Mouse (Mus musculus): ENCODE data around the gene Ssh1. TPM values are rescaled to one million over a fixed set of nuclear protein-coding genes. Genes with fewer than 3 reads are reported as not detected.

Ssh1 gene
- total and polyA plus RNA-seq, 2 experiments from 2014 or later, result 9.7 to 14.5 TPM

- Histone ChIP-seq H3K36me3 (ENCODE audit: insufficient read depth, low read length) (no peaks in the 10 kb centered on the region), H3K27ac (no peak overlapping the region), H3K4me1 (ENCODE audit: insufficient read depth, low read length) (peaks cover 8% of the 10 kb centered on the region; the same call in 1 of the 2 replicates), H3K9ac (replicated peaks; ENCODE audit: low read length) (no peak overlapping the region), H3K27me3 (ENCODE audit: insufficient read depth, low read length) (no peaks in the 10 kb centered on the region), H3K4me2 (ENCODE audit: low read depth, low read length) (no peak overlapping the region), H3K4me3 (ENCODE audit: low read length) (no peak overlapping the region), H3K9me3 (ENCODE audit: low read length) (no peaks in the 10 kb centered on the region)
- ATAC-seq, result no peak
- TF ChIP-seq CTCF (IDR thresholded peaks at IDR 0.05; ENCODE audit: low read depth), result no peak
- DNase-seq (ENCODE audit: low spot score), result no peak
- WGBS, result 47% methylated on average over 2 of the region's 2 CpGs
Observed at GRCm38 (mm10) chr5:113996458-113996857, 2.8 kb upstream of the Ssh1 start.

- no peak for TF ChIP-seq CTCF (IDR thresholded peaks at IDR 0.05; ENCODE audit: low read depth)
- DNase-seq (ENCODE audit: low spot score) (peak; percentile 62), ATAC-seq (peak; percentile 73)
Observed at GRCm38 (mm10) chr5:113993031-113993486, 635 bp downstream of the Ssh1 start.

GRCm38 (mm10) chr5:113992339-113992831 lies 1.3 kb downstream of the Ssh1 start:
- H3K4me1 ChIP-seq (ENCODE audit: insufficient read depth, low read length), result peaks cover 8% of the 10 kb centered on the region; the same call in 1 of the 2 replicates
- peak overlapping the region; percentile 89 for H3K4me2 ChIP-seq (ENCODE audit: low read depth, low read length)
- 29% methylated on average over 12 of the region's 12 CpGs for WGBS
- H3K36me3 ChIP-seq (ENCODE audit: insufficient read depth, low read length), result peaks cover 7% of the 10 kb centered on the region; the same call in 1 of the 2 replicates
- TF ChIP-seq CTCF (IDR thresholded peaks at IDR 0.05; ENCODE audit: low read depth), result no peak
- H3K9me3 ChIP-seq (ENCODE audit: low read length), result no peaks in the 10 kb centered on the region
- H3K27me3 ChIP-seq (ENCODE audit: insufficient read depth, low read length), result no peaks in the 10 kb centered on the region
- peak overlapping the region; percentile 94 for H3K9ac ChIP-seq (replicated peaks; ENCODE audit: low read length)
- no peak for ATAC-seq
- no peak for DNase-seq (ENCODE audit: low spot score)
- peak overlapping the region; percentile 82 for H3K4me3 ChIP-seq (ENCODE audit: low read length)
- H3K27ac ChIP-seq, result peak overlapping the region; percentile 95

More at GRCm38 (mm10) chr5:113993031-113993486, 635 bp downstream of the Ssh1 start:
- Histone ChIP-seq H3K9ac (replicated peaks; ENCODE audit: low read length) (peak overlapping the region; percentile 94), H3K4me2 (ENCODE audit: low read depth, low read length) (peak overlapping the region; percentile 89), H3K4me1 (ENCODE audit: insufficient read depth, low read length) (peaks cover 8% of the 10 kb centered on the region; the same call in 1 of the 2 replicates), H3K9me3 (ENCODE audit: low read length) (no peaks in the 10 kb centered on the region), H3K36me3 (ENCODE audit: insufficient read depth, low read length) (peaks cover 5% of the 10 kb centered on the region; the same call in 1 of the 2 replicates), H3K27ac (peak overlapping the region; percentile 95), H3K4me3 (ENCODE audit: low read length) (peak overlapping the region; percentile 82), H3K27me3 (ENCODE audit: insufficient read depth, low read length) (no peaks in the 10 kb centered on the region)
- 0% methylated on average over 22 of the region's 22 CpGs for WGBS

- no peak for DNase-seq (ENCODE audit: low spot score)
- Histone ChIP-seq H3K9ac (replicated peaks; ENCODE audit: low read length) (0 out of 2 replicates have a peak overlapping the region, but pooled peaks have one; percentile 26), H3K9me3 (ENCODE audit: low read length) (no peaks in the 10 kb centered on the region), H3K27ac (no peak overlapping the region), H3K27me3 (ENCODE audit: insufficient read depth, low read length) (no peaks in the 10 kb centered on the region), H3K4me2 (ENCODE audit: low read depth, low read length) (peak overlapping the region; percentile 20; the same call in 1 of the 2 replicates), H3K4me3 (ENCODE audit: low read length) (no peak overlapping the region), H3K4me1 (ENCODE audit: insufficient read depth, low read length) (peaks cover 8% of the 10 kb centered on the region; the same call in 1 of the 2 replicates), H3K36me3 (ENCODE audit: insufficient read depth, low read length) (peaks cover 9% of the 10 kb centered on the region; the same call in 1 of the 2 replicates)
- ATAC-seq, result no peak
- 59% methylated on average over 7 of the region's 7 CpGs for WGBS
- no peak for TF ChIP-seq CTCF (IDR thresholded peaks at IDR 0.05; ENCODE audit: low read depth)
Observed at GRCm38 (mm10) chr5:113991141-113991540, 2.6 kb downstream of the Ssh1 start.

GRCm38 (mm10) chr5:113990593-113990992 lies 3.1 kb downstream of the Ssh1 start:
- Histone ChIP-seq H3K27me3 (ENCODE audit: insufficient read depth, low read length) (no peaks in the 10 kb centered on the region), H3K27ac (no peak overlapping the region), H3K9me3 (ENCODE audit: low read length) (no peaks in the 10 kb centered on the region), H3K9ac (replicated peaks; ENCODE audit: low read length) (no peak overlapping the region), H3K4me2 (ENCODE audit: low read depth, low read length) (no peak overlapping the region), H3K4me1 (ENCODE audit: insufficient read depth, low read length) (peaks cover 8% of the 10 kb centered on the region; the same call in 1 of the 2 replicates), H3K4me3 (ENCODE audit: low read length) (no peak overlapping the region), H3K36me3 (ENCODE audit: insufficient read depth, low read length) (peaks cover 9% of the 10 kb centered on the region; the same call in 1 of the 2 replicates)
- no peak for TF ChIP-seq CTCF (IDR thresholded peaks at IDR 0.05; ENCODE audit: low read depth)
- DNase-seq (ENCODE audit: low spot score) (no peak), ATAC-seq (no peak)
- 89% methylated on average over 5 of the region's 5 CpGs for whole genome bisulfite sequencing

- Histone ChIP-seq H3K9ac (replicated peaks; ENCODE audit: low read length) (no peak overlapping the region), H3K4me3 (ENCODE audit: low read length) (no peak overlapping the region), H3K4me1 (ENCODE audit: insufficient read depth, low read length) (peaks cover 8% of the 10 kb centered on the region; the same call in 1 of the 2 replicates), H3K4me2 (ENCODE audit: low read depth, low read length) (no peak overlapping the region), H3K36me3 (ENCODE audit: insufficient read depth, low read length) (peaks cover 9% of the 10 kb centered on the region; the same call in 1 of the 2 replicates), H3K27ac (no peak overlapping the region), H3K9me3 (ENCODE audit: low read length) (no peaks in the 10 kb centered on the region), H3K27me3 (ENCODE audit: insufficient read depth, low read length) (no peaks in the 10 kb centered on the region)
- no peak for DNase-seq (ENCODE audit: low spot score)
- no peak for TF ChIP-seq CTCF (IDR thresholded peaks at IDR 0.05; ENCODE audit: low read depth)
- no peak for ATAC-seq
- WGBS, result 82% methylated on average over 20 of the region's 20 CpGs
Observed at GRCm38 (mm10) chr5:113989437-113990024, 4.2 kb downstream of the Ssh1 start.
